Mouse (Mus musculus): ENCODE results near the gene Usp43. TPM values are rescaled to one million over a fixed set of nuclear protein-coding genes. Genes with fewer than 3 reads are reported as not detected.

Usp43 gene
- total RNA-seq, 2 experiments from 2014 or later = 2.0 to 2.8 TPM

DNA sequence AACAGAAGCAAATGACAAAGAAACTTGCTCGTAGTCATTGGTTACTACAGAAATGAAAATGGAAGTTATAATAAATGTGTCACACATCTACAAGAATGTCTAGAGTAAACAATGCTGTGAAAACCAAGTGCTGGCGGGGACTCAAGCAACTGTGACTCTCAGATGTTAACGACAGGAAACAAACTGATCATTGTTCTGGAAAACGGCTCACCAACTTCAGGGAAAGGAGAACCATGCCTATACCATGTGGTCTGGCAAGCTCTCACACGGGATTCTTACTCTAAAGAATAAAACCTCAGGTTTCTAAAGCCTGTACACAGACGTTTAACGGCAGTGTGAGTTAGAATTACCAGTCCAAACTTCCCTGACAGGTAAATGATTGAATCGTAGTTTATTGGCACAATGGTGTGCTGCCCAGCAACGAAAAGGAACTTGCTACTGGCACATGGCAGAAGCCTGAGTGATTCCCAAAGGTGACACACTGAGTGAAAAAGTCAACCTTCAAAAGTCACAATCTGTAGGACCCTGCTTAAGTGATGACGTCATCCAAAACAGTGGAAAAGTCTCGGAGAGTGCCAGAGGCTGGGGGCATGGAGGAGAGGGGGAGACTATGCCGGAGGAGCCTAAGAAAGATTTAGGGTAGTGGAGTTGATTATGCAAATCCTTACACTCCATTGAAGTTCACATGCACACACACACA lies 93.4 kb downstream of the Usp43 start:
- DNase-seq (ENCODE audit: low spot score) = no peak
- intact Hi-C loops (cut with DNase I) = no loop called here

DNA sequence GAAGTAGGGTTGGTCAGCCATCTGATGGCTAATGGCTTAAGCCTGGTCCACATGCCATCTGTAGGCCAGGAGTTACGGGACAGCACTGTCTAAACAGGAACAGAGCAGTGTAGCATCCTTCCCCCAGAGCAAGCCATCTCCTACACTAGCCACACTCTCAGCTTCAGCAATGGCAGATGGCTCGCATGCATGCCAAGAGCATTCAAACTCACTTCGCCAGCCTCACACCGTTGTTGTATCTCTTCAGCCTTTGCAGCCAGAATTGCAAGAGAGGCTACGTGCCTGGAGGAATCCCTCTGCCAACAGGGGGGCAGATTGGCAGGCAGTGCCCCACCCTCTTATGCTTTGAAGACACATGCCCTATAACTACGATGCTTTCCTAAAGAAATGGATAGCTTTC lies 100.4 kb downstream of the Usp43 start:
- intact Hi-C loops (cut with DNase I) = loop anchor here (5.0 kb wide), 1 partner anchor 106 kb away; no protein-coding TSS in a partner anchor
- DNase-seq (ENCODE audit: low spot score) = no peak

DNA sequence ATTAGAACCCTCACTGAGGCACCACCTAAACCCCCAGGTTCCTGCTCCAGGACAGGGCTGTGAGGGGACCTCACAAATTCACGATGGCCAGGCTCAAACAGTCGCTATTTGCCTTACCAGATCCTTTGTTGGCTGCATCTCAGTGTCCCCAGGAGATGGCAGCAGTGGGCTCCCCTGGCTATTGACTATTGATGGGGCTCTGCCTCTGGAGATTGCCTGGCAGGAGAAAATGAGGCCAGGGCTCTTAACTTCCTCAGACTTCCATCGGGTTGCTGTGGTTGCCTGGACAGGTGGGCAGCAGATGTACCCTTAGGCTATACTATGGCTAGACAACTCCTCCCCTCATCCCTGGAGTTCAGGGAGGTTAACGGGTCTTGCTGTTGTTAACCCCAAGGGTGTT lies 101.7 kb downstream of the Usp43 start:
- DNase-seq (ENCODE audit: low spot score) = no peak
- intact Hi-C loops (cut with DNase I) = loop anchor here (5.0 kb wide), 1 partner anchor 107 kb away; no protein-coding TSS in a partner anchor

- DNase-seq (ENCODE audit: low spot score) = no peak
- intact Hi-C loops (cut with DNase I) = loop anchor here (1.0 to 5.0 kb wide), 2 partner anchors 36 to 108 kb away; no protein-coding TSS in a partner anchor
Measured at GRCm38 (mm10) chr11:67819604-67820003, 102.3 kb downstream of the Usp43 start.

- no peak for DNase-seq (ENCODE audit: low spot score)
- intact Hi-C loops (cut with DNase I) = no loop called here
Measured at GRCm38 (mm10) chr11:67811535-67811934, 110.4 kb downstream of the Usp43 start.

- DNase-seq (ENCODE audit: low spot score) = no peak
- intact Hi-C loops (cut with DNase I) = loop anchor here (2.0 kb wide), 1 partner anchor 49 kb away; no protein-coding TSS in a partner anchor
Measured at GRCm38 (mm10) chr11:67808051-67808450, 113.9 kb downstream of the Usp43 start.

- no peak for DNase-seq (ENCODE audit: low spot score)
- intact Hi-C loops (cut with DNase I) = no loop called here
Measured at GRCm38 (mm10) chr11:67806832-67807597, 114.9 kb downstream of the Usp43 start.

DNA sequence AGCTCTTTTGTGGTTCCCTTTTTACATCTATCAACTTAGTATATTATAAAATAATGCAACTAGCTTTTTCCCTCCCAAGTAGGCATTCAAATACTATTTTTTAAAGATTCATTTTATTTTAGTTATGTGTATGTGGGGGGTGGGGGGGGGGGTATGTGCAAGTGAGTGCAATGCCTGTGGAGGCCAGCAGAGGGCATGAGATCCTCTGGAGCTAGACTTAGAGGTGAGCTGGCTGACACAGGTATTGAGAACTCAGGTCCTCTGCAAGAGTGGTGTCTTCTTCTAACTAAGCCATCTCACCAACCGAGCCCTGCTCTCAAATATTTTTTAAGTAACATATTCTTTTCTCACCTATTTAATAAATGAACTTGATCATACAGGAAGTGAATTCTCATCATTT lies 116.4 kb downstream of the Usp43 start:
- no peak for DNase-seq (ENCODE audit: low spot score)
- intact Hi-C loops (cut with DNase I) = no loop called here

Other genes with a start within 250 kb of the Usp43 start
- gene Rcvrn, start 226.8 kb downstream of the Usp43 start, total RNA-seq (2021) = under 1 TPM in 1 of 2 experiments, not detected in 1; 0.23 TPM
- not detected for gene Glp2r, start 151.0 kb downstream of the Usp43 start, total RNA-seq (2021)
- gene Gsg1l2, start 147.5 kb downstream of the Usp43 start, total RNA-seq (2021) = not detected
- gene Dhrs7c, start 124.0 kb downstream of the Usp43 start, total RNA-seq (2021) = 100 to 1,000 TPM; 244 to 248 TPM
- not detected for gene Cfap52, start 43.5 kb upstream of the Usp43 start, total RNA-seq (2021)
- gene Stx8, start 44.0 kb upstream of the Usp43 start, total RNA-seq (2021) = 10 to 100 TPM; 26.7 to 30.1 TPM

All from heart, postnatal 25 days (tissue).